Mouse (Mus musculus) mouse embryonic stem cell (cell line): ENCODE data around the gene Il25.
"Not testable (repeated sequence)": the region's sequence is repeated elsewhere in the genome, so short reads cannot be mapped to it uniquely, and the experiment has no call there.

Source experiments
- in situ Hi-C, 2 experiments: fragments of 300-500 bp; cut with MboI; formaldehyde crosslinking; loops; 1 replicate in 1 of 2; 3 replicates in 1 of 2; pipeline ENCODE4 v1.14.3; 2019 to 2020; ENCODE audit warnings: low sequenced_read_pairs in 2 of 2, low pct_unique_long_range_greater_than_20kb in 1 of 2, mixed read lengths in 1 of 2; ENCODE audit not compliant: unreplicated experiment in 1 of 2

Gene Il25

DNA sequence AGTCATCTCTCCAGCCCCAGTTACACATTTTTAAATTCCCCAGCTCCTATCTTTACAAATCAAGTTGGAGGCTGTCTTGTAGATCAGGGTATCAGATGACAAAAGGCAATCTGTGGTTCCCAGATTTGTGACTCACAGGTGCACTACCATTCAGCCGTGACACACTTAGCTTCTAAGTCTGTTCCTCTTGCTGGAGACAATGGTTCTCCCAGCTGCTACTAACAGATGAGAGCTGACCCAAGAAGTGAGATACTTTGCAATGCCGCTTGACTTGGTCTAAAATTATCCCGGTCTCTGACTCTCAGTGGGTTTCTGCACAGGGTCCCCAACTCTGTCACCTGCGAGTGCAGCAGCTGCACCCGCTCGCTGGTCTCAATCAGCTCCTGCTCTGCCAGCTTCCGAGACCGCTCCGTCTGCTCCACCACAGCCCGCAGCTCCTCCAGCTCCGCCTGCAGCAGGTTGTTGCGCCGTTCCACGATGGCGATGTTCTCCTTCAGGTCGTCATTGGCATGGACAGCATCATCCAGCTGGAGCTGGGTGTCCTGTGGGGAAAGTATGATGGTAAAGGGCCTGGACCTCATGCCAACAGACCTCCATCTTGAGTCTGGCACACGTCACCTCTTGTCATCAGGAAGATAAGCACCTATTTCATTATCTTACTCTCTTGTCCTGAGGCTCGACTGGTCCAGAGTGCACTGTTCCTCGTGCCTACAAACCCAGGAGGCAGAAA, 13.6 kb downstream of the Il25 start:
- in situ Hi-C loops: no loop called here

DNA sequence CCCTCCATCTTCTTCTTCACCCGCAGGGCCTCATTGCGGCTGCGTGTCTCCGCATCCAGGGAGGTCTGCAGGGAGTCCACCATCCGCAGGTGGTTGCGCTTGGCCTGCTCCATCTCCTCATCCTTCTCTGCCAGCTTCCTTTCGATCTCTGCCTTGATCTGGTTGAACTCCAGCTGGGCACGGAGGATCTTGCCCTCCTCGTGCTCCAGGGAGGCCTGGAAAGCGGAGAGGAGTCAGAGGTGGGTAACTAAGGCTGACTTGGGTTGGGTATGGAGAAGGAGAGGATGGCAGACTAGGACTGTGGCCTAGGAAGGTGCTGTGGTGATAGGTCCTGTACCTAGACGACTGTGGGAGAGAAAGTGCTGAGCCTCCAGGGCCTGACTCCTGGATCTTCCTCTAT, 14.5 kb downstream of the Il25 start:
- in situ Hi-C loops: not testable (repeated sequence)

DNA sequence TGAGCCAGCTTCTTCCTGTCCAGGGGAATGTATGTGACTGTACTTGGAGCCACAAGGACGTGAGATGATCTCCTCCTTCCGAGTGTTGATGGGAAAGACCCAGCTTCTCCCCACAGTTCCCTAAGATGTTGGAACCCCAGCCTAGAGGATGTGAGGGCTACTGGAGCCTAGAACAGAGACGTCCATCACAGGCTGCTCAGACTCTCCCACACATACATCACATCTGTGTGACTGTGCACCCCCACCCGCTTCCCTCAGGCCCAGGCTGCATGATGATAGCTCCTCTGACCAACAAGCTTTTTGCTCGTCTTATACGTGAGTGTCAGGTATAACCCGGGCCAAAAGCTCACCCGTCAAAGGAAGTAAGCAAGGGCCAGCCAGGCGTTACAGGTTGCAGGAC, 16.3 kb downstream of the Il25 start:
- in situ Hi-C loops: no loop called here

DNA sequence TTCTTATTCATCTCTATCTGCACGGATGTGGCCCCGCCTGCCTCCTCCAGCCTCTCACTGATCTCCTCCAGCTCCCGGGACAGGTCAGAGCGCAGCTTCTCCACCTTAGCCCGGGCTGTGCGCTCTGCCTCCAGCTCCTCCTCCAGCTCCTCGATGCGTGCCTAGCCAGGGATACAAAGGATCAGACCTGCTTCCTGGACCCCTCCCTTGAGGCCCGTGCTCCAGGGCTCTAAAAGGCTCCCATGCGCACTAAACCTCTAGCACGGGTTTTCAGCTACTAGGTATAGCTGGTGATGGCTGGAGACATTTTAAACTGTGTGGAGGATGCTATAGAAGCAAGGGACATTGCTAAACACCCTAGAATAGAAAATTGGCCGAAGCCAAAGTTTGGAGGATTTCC, 18.0 kb downstream of the Il25 start:
- in situ Hi-C loops: no loop called here

DNA sequence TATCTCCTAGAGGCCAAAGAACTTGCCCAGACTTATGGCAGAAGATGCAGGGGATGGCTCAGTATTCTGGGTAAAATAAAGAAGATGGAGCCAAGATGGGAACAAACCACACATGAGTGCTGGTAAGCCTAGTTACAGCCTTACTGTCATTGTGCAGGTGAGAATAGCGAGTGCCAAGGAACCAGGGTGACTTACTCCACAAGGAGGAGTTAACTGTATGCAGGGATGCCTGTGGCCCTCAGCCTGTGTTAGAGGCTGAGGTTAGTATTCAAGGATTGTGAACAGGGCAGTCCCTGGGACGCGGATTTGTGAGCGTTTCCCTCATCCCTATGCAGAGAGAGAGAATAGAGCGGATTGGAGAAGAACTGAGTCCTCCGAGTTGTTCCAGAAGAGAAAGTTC, 19.1 kb downstream of the Il25 start:
- in situ Hi-C loops: no loop called here

DNA sequence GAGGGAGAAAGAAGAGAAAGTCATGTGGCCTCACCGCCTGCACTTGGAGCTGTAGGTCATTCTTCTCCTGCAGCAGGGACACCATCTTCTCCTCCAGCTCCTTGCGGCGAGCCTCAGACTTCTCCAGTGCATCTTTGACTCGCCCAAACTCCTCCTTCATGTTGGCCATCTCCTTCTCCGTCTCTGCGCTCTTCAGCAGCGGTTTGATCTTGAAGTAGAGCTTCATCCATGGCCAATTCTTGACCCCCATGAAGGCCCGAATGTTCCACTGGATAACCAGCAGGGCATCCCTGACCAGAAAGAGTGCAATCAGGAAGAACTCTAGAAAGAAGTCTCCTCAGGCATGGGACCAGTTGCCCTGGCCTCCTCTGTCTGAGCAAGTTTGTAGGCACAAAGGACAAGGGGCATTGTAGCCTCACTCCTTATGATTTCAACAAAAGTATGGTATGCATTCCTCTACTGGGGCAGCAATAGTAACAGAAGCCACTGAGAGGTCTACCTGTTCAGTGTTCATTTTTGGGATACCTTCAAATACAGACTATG, 21.2 kb downstream of the Il25 start:
- in situ Hi-C loops: no loop called here

DNA sequence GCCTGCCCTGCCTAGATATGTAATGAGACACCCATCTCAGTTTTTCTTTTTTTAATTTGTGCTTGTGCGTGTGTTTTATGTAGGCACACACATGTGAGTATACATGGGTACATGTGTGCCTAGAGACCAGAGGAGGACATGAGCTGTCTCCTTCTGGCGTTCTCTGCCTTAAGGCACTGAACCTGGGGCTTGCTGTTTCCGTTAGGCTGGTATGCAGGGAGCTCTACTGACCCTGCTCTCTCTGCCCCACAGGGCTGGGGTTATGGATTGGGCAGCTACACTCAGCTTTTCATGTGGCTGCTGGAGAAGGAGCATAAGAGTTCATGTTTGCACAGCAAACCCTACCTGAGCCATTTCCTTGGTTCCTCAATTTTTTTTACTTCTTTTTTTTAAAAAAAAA, 22.0 kb downstream of the Il25 start:
- in situ Hi-C loops: no loop called here

DNA sequence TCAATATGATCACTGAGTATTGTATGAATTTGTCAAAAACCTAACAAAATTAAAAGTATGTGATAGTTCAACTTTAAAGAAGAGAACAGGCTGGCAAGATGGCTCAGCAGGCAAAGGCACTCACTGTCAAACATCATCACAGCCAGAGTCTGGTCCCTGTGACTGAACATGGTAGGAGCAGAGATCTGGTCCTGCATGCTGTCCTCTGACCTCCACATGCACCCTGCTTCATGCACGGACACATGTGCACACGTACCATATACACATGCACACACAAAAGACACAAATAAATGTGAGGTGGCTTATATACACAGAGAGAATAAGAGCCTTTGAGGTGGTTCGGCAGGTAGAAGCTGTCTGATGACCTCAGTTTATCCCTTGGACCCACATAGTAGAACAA, 23.0 kb downstream of the Il25 start:
- in situ Hi-C loops: no loop called here

DNA sequence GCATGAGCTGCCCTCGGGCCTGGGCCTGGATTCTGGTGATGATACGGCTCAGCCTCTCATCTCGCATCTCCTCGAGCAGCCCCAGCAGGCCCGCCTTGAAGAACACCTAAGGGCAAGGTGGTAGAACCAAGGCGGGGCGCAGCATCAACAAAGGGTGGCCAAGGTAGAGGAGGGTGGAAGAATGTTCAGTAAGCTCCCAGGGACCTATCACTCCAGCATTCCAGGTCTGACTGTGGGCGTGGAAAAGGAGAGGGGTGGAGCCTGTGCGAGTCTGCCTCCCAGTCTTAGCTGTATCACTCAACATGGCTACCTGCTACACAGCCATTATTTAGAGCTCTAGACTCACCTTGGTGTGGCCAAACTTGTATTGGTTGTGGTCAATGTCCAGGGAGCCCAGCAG, 24.0 kb downstream of the Il25 start:
- in situ Hi-C loops: no loop called here

DNA sequence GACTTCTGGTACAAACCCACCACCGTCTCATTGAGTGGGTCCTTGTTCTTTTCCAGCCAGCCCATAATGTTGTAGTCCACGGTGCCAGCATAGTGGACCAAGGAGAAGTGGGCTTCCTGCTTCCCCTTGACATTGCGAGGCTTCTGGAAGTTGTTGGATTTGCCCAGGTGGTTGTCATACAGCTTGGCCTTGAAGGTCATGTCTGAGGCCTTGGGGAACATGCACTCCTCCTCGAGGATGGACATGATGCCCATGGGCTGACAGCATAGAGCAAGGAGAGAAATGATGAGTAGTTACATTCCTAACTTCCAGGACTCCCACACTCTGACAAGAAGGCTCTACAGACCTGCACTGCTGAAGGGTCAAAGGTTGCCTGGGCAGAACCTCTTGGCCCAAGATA, 26.0 kb downstream of the Il25 start:
- in situ Hi-C loops: no loop called here

DNA sequence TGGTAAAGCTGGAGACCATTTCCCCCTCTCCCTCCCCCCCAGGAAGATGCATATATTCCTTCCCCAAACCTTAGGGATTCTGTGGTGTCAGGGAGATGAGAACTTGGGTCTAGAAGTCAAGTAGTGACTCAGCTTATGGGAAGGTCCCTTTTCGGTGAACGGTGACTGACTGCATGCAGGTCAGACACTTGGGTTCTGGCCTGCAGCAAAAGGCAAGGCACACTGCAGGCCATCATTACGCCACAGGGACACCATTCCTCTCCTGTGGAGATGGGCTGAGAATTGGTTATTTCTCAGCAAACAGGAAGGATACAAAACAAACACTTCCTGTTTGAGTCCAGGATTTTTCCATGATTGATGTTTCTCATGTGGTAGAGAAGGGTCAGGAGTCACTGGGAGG, 26.7 kb downstream of the Il25 start:
- in situ Hi-C loops: no loop called here

DNA sequence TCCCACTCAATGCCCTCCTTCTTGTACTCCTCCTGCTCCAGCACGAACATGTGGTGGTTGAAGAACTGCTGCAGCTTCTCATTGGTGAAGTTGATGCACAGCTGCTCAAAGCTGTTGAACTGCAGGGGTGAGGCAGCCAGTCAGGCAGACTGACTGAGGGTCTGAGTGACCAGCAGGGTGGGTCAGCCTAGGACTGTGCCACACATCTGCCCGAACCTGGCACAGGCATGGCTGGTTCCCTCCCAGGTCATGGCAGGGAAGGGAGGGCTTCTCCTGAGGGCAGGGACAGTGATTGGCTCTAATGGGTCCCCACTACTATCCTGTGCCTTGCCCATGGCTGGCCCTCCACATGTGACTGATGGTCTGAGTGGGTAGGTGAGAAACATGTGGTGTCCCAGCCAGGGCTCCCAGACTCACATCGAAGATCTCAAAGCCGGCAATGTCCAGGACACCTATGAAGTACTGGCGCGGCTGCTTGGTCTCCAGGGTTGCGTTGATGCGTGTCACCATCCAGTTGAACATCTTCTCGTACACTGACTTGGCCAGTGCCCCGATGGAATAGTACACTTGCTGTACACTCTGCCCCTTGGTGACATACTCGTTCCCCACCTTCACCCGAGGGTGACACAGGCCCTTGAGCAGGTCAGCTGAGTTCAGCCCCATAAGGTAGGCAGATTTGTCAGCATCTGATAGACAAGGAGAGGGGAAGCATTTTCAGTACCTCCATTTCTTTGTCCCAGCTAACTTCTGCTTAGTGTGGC, 27.5 kb downstream of the Il25 start:
- in situ Hi-C loops: not testable (repeated sequence)

DNA sequence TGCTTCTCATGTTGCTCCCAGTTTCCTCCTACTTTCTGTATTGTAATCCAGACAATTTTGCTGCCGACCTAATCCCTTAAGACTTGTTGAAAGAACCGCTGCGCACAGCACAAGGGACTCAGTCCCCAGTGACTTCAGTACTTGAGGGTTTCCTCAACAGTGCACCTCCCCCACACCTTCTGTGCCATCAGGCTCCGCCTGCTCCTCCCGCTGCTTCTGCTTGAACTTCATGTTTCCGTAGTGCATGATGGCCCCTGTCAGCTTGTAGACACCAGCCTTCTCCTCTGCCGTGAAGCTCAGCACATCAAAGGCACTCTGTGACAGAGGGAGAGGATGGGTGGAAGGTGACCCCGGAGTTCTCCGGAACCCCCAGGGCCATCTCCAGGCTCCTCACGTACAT, 28.3 kb downstream of the Il25 start:
- in situ Hi-C loops: no loop called here

DNA sequence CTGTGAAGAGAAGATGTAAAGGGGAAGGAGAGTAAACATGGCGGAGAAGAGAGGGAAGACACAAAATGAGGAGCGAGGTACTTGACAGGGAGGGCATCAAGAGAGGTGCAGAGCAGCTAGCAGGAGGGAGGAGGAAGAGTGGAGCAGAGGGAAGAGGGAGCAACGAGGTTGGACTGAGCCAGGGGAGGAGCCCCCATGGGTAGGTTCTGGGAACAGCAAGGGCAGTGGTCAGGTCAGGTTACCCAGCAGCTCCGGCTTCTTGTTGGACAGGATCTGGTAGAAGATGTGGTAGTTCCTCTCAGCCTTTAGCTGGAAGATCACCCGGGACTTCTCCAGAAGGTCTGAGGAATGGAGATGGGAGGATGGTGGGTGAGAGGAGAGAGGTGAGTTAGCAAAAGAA, 29.0 kb downstream of the Il25 start:
- in situ Hi-C loops: no loop called here

DNA sequence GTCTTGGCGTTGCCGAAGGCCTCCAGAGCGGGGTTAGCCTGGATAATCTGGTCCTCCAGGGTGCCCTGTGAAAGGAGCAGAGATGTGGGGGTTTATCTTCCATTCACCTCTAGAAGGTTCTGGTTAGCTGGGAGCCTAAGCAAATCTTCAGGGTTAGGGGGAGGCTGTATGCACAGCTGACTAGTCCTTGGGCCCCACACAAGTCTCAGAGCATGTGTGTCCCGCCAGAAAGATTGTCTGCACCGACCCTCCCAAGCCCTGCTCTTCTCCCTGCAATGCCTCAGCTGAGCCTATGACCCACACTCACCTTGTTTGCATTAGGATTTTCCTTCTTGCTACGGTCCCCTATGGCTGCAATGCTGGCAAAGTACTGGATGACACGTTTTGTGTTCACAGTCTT, 30.2 kb downstream of the Il25 start:
- in situ Hi-C loops: no loop called here

DNA sequence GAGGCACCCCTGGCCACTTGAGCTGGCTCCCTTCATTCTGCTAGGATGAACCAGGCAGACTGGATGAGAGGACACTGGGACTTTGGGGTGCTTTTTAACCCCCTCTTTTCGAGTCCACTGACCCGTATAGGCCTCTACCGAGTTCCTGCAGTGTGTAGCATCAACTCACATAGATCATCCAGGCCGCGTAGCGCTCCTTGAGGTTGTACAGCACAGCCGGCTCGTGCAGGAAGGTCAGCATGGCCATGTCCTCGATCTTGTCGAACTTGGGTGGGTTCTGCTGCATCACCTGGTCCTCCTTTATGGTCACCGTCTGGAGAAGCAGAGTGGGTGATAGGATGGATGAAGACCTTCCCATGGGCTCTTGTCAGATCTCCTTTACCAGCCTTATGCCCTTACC, 31.2 kb downstream of the Il25 start:
- in situ Hi-C loops: no loop called here

DNA sequence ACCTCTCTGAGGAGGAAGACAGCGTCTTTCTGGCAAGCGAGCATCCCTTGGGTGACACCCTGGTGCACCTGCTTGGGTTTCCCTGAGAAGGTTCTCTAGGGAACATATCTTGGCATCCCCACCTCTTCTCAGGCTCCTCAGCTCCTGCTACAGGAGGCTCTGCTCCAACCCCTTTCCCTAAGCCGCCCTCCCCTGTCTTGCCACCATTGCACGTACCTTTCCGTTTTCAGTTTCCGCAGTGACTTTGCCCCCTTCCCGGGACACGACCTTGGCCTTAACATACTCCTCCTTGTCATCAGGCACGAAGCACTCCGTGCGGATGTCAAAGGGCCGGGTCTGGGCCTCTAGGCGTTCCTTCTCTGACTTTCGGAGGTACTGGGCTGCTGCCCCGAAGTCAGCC, 32.5 kb downstream of the Il25 start:
- in situ Hi-C loops: no loop called here

DNA sequence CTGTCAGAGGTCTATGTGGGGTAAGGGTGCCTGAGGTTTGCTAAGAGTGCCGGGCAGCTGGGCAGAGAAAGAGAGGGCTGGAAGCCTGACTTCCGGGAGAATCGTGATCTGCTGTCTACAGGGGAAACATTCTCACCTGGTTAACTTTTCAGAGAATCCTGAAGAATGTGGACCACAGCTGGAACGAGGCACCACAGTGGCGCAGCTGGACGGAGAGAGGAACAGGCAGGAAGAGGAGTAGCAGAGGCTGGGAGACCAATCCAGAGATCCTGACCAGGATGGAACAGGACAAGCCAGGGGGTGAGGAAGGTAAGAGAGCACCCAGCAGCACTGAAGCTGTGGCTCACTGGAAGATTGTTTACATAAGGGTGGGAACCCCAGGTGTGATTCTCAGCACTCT, 33.1 kb downstream of the Il25 start:
- in situ Hi-C loops: no loop called here

DNA sequence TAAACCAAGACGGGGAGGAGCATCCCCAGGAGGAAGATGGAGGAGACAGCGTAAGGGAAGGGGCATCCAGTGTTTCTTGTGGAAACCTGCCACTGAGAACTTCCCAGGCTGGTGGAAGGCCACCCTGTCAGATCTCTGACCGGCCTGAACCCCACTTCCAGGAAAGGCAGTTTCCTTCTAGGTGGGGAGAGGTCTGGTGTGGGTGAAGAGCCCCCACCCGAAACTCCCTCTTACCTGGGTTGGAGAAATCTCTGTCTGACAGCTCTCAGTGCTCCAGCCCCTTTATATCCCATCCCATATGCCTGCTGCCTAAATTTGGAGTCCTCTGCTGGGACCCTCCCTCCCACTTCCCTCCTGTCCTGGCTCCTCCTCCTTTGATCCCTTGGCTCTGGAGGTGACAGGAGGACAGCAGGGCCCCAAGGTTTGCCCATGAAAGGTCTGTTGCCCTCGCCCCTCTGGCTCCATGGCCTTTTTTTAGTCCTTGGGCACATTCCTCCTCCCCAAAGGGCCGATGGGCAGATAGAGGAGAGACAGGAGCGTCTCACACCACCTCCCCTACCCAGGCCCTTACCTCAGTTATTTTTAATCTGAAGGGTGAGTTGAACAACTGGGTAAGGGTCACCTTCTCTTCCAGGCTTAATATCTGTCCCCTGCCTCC, 34.0 kb downstream of the Il25 start, which contains the start of gene Myh6:
TSS of gene Myh6 (minus strand) at position 608 of the 658 bp plus-strand sequence.
- in situ Hi-C loops: no loop called here
